Mouse (Mus musculus) kidney, embryonic 16.5 days (tissue): ENCODE results near the gene Esrrg. TPM values are rescaled to one million over a fixed set of nuclear protein-coding genes. Genes with fewer than 3 reads are reported as not detected.

Experiments used
- ATAC-seq: fragments of 200-750 bp; cut with Nextera tagmentation; 2 replicates; pipeline ENCODE4 v1.8.0; 2017; ENCODE audit warnings: moderate TSS enrichment; ENCODE audit not compliant: low FRiP score, low TSS enrichment
- H3K27ac ChIP-seq: fragments of 300-500 bp; sonication (generic); 2 replicates; pipeline ENCODE4 v1.5.1; 2014; ENCODE audit warnings: low read length
- H3K27me3 ChIP-seq: fragments of 300-500 bp; sonication (generic); 2 replicates; pipeline ENCODE4 v1.6.1; 2014; ENCODE audit warnings: low read length, control low read depth, mixed read lengths; ENCODE audit not compliant: insufficient read depth
- H3K36me3 ChIP-seq: fragments of 300-500 bp; sonication (generic); 2 replicates; pipeline ENCODE4 v1.6.1; 2014; ENCODE audit warnings: low read length, control low read depth, mixed read lengths; ENCODE audit not compliant: insufficient read depth
- H3K4me1 ChIP-seq: fragments of 300-500 bp; sonication (generic); 2 replicates; pipeline ENCODE4 v1.6.1; 2014; ENCODE audit warnings: low read length, control low read depth, mixed read lengths; ENCODE audit not compliant: insufficient read depth
- H3K4me2 ChIP-seq: fragments of 300-500 bp; sonication (generic); replicated peaks from 2 replicates; pipeline ENCODE4 v1.6.1; 2014; ENCODE audit warnings: low read depth, low read length
- H3K4me3 ChIP-seq: fragments of 300-500 bp; sonication (generic); 2 replicates; pipeline ENCODE4 v1.5.1; 2014; ENCODE audit warnings: mild to moderate bottlenecking, low read length
- H3K9ac ChIP-seq: fragments of 300-500 bp; sonication (generic); replicated peaks from 2 replicates; pipeline ENCODE4 v1.6.1; 2014; ENCODE audit warnings: low read length
- H3K9me3 ChIP-seq: fragments of 300-500 bp; sonication (generic); 2 replicates; pipeline ENCODE4 v1.6.1; 2016; ENCODE audit warnings: low read length, control low read depth
- WGBS: fragments of 180-500 bp; shearing (Covaris S2); extraction: QIAGEN DNeasy Blood & Tissue Kit; methylation state at CpG from one replicate; pipeline ENCODE4 v1.1.7; 2014; 5-methylcytosine and 5-hydroxymethylcytosine counted together
- polyA plus RNA-seq: library from polyadenylated mRNA; unstranded; fragments of >200 nt; fragmentation: Nextera tagmentation; extraction: Ambion mirVana; gene quantifications from 2 replicates; pipeline ENCODE4 v1.2.1, GENCODE M21; 2015

The Esrrg gene
- polyA plus RNA-seq, 1 experiment from 2014 or later: 36.0 TPM

GRCm38 (mm10) chr1:187868427-187868826 lies 259.8 kb downstream of the Esrrg start:
- WGBS: 51% methylated on average over 7 of the region's 7 CpGs

GRCm38 (mm10) chr1:187872208-187872607 lies 263.6 kb downstream of the Esrrg start:
- 67% methylated on average over 8 of the region's 8 CpGs for WGBS
- Histone ChIP-seq H3K27me3 (no peaks in the 10 kb centered on the region), H3K27ac (no peak overlapping the region), H3K4me2 (no peak overlapping the region), H3K9ac (no peak overlapping the region), H3K4me3 (no peak overlapping the region), H3K9me3 (no peaks in the 10 kb centered on the region), H3K36me3 (no peaks in the 10 kb centered on the region), H3K4me1 (no peaks in the 10 kb centered on the region)
- no peak for ATAC-seq

More at GRCm38 (mm10) chr1:187868427-187868826, 259.8 kb downstream of the Esrrg start:
- Histone ChIP-seq H3K27me3 (no peaks in the 10 kb centered on the region), H3K4me3 (no peak overlapping the region), H3K9me3 (no peaks in the 10 kb centered on the region), H3K9ac (no peak overlapping the region), H3K27ac (no peak overlapping the region), H3K36me3 (no peaks in the 10 kb centered on the region), H3K4me2 (no peak overlapping the region), H3K4me1 (no peaks in the 10 kb centered on the region)
- ATAC-seq: no peak

- no peak for ATAC-seq
- no peak overlapping the region for H3K27ac ChIP-seq
- H3K9me3 ChIP-seq: no peaks in the 10 kb centered on the region
- no peak overlapping the region for H3K4me3 ChIP-seq
- no peak overlapping the region for H3K4me2 ChIP-seq
- H3K4me1 ChIP-seq: no peaks in the 10 kb centered on the region
- no peaks in the 10 kb centered on the region for H3K36me3 ChIP-seq
- H3K27me3 ChIP-seq: no peaks in the 10 kb centered on the region
- no peak overlapping the region for H3K9ac ChIP-seq
- whole genome bisulfite sequencing: 69% methylated on average over 6 of the region's 6 CpGs
Measured at GRCm38 (mm10) chr1:187872744-187873143, 264.2 kb downstream of the Esrrg start.

- Histone ChIP-seq H3K4me3 (no peak overlapping the region), H3K4me2 (no peak overlapping the region), H3K9ac (no peak overlapping the region), H3K4me1 (no peaks in the 10 kb centered on the region), H3K36me3 (no peaks in the 10 kb centered on the region), H3K27me3 (no peaks in the 10 kb centered on the region), H3K9me3 (no peaks in the 10 kb centered on the region), H3K27ac (no peak overlapping the region)
- 66% methylated on average over 2 of the region's 2 CpGs for WGBS
- ATAC-seq: no peak
Measured at GRCm38 (mm10) chr1:187873770-187874169, 265.2 kb downstream of the Esrrg start.

GRCm38 (mm10) chr1:187887270-187887669 lies 278.7 kb downstream of the Esrrg start:
- ATAC-seq: no peak
- no peaks in the 10 kb centered on the region for H3K27me3 ChIP-seq
- H3K4me2 ChIP-seq: no peak overlapping the region
- H3K9me3 ChIP-seq: no peaks in the 10 kb centered on the region
- no peak overlapping the region for H3K9ac ChIP-seq
- WGBS: 95% methylated on average over 6 of the region's 6 CpGs
- no peak overlapping the region for H3K27ac ChIP-seq
- H3K36me3 ChIP-seq: no peaks in the 10 kb centered on the region
- H3K4me3 ChIP-seq: no peak overlapping the region
- H3K4me1 ChIP-seq: no peaks in the 10 kb centered on the region

GRCm38 (mm10) chr1:187888142-187888541 lies 279.6 kb downstream of the Esrrg start:
- WGBS: 76% methylated on average over 8 of the region's 8 CpGs
- no peak overlapping the region for H3K4me2 ChIP-seq

GRCm38 (mm10) chr1:187889096-187889495 lies 280.5 kb downstream of the Esrrg start:
- no peaks in the 10 kb centered on the region for H3K36me3 ChIP-seq
- no peak overlapping the region for H3K27ac ChIP-seq
- no peak overlapping the region for H3K4me2 ChIP-seq
- no peak overlapping the region for H3K4me3 ChIP-seq
- WGBS: 84% methylated on average over 4 of the region's 4 CpGs
- no peaks in the 10 kb centered on the region for H3K9me3 ChIP-seq
- H3K27me3 ChIP-seq: no peaks in the 10 kb centered on the region
- no peak for ATAC-seq
- no peak overlapping the region for H3K9ac ChIP-seq
- H3K4me1 ChIP-seq: no peaks in the 10 kb centered on the region

More at GRCm38 (mm10) chr1:187888142-187888541, 279.6 kb downstream of the Esrrg start:
- no peak for ATAC-seq
- Histone ChIP-seq H3K9me3 (no peaks in the 10 kb centered on the region), H3K27ac (no peak overlapping the region), H3K4me1 (no peaks in the 10 kb centered on the region), H3K9ac (no peak overlapping the region), H3K36me3 (no peaks in the 10 kb centered on the region), H3K4me3 (no peak overlapping the region), H3K27me3 (no peaks in the 10 kb centered on the region)

GRCm38 (mm10) chr1:187891262-187891661 lies 282.7 kb downstream of the Esrrg start:
- no peaks in the 10 kb centered on the region for H3K27me3 ChIP-seq
- WGBS: 83% methylated on average over 9 of the region's 9 CpGs
- no peak overlapping the region for H3K9ac ChIP-seq
- no peak overlapping the region for H3K4me2 ChIP-seq
- H3K9me3 ChIP-seq: no peaks in the 10 kb centered on the region
- no peak for ATAC-seq
- H3K4me3 ChIP-seq: no peak overlapping the region
- no peaks in the 10 kb centered on the region for H3K36me3 ChIP-seq
- no peaks in the 10 kb centered on the region for H3K4me1 ChIP-seq
- H3K27ac ChIP-seq: no peak overlapping the region

GRCm38 (mm10) chr1:187895459-187895858 lies 286.9 kb downstream of the Esrrg start:
- no peak overlapping the region for H3K9ac ChIP-seq
- H3K27ac ChIP-seq: no peak overlapping the region
- no peaks in the 10 kb centered on the region for H3K9me3 ChIP-seq
- peaks cover 11% of the 10 kb centered on the region for H3K4me1 ChIP-seq
- no peak for ATAC-seq
- no peaks in the 10 kb centered on the region for H3K27me3 ChIP-seq
- no peak overlapping the region for H3K4me3 ChIP-seq
- H3K36me3 ChIP-seq: no peaks in the 10 kb centered on the region
- H3K4me2 ChIP-seq: no peak overlapping the region
- WGBS: 28% methylated on average over 1 of the region's 1 CpGs

GRCm38 (mm10) chr1:187896291-187896690 lies 287.7 kb downstream of the Esrrg start:
- H3K9ac ChIP-seq: no peak overlapping the region
- H3K4me2 ChIP-seq: no peak overlapping the region
- no peaks in the 10 kb centered on the region for H3K27me3 ChIP-seq
- ATAC-seq: no peak
- H3K9me3 ChIP-seq: no peaks in the 10 kb centered on the region
- no peaks in the 10 kb centered on the region for H3K36me3 ChIP-seq
- no peak overlapping the region for H3K4me3 ChIP-seq
- WGBS: 44% methylated on average over 3 of the region's 3 CpGs
- H3K27ac ChIP-seq: no peak overlapping the region
- peaks cover 17% of the 10 kb centered on the region for H3K4me1 ChIP-seq
